Mouse (Mus musculus) small intestine, adult 2 months (tissue): Measurements from ENCODE around the gene AC161166.1. TPM values are rescaled to one million over a fixed set of nuclear protein-coding genes. Genes with fewer than 3 reads are reported as not detected.
"Not testable (repeated sequence)": the region's sequence is repeated elsewhere in the genome, so short reads cannot be mapped to it uniquely, and the experiment has no call there.

Experiments used
- H3K27ac ChIP-seq: fragments of 200-500 bp; 2 replicates; pipeline ENCODE4 v1.5.1; 2012; ENCODE audit warnings: low read depth, low read length, control low read depth, inconsistent platforms; ENCODE audit not compliant: insufficient read depth
- H3K27me3 ChIP-seq: fragments of 200-500 bp; 2 replicates; pipeline ENCODE4 v1.6.1; 2012; ENCODE audit warnings: mild to moderate bottlenecking, moderate library complexity, low read length, inconsistent platforms; ENCODE audit not compliant: control insufficient read depth, insufficient read depth
- H3K36me3 ChIP-seq: fragments of 200-500 bp; 2 replicates; pipeline ENCODE4 v1.6.1; 2012; ENCODE audit warnings: mild to moderate bottlenecking, low read length, control low read depth, inconsistent platforms; ENCODE audit not compliant: control insufficient read depth, insufficient read depth
- H3K4me1 ChIP-seq: fragments of 200-500 bp; 2 replicates; pipeline ENCODE4 v1.6.1; 2012; ENCODE audit warnings: low read length, inconsistent platforms, mixed read lengths; ENCODE audit not compliant: control insufficient read depth, insufficient read depth, insufficient read length
- H3K4me3 ChIP-seq: fragments of 200-500 bp; 2 replicates; pipeline ENCODE4 v1.5.1; 2012; ENCODE audit warnings: low read depth, mild to moderate bottlenecking, control low read depth, inconsistent platforms, low read length, moderate library complexity
- CTCF ChIP-seq: fragments of 200-500 bp; IDR thresholded peaks from 2 replicates; pipeline ENCODE4 v1.5.1; 2012; ENCODE audit warnings: low read depth, mild to moderate bottlenecking, control low read depth, inconsistent platforms, low read length, moderate library complexity, mixed read lengths; ENCODE audit not compliant: insufficient replicate concordance, insufficient read length; ENCODE audit errors: extremely low read depth
- POLR2A ChIP-seq: fragments of 200-500 bp; IDR thresholded peaks from 2 replicates; pipeline ENCODE4 v1.6.1; 2012; ENCODE audit warnings: low read depth, mild to moderate bottlenecking, control low read depth, inconsistent platforms, low read length, moderate library complexity
- WGBS: fragments of 180-500 bp; shearing (Covaris S2); methylation state at CpG from one replicate; pipeline ENCODE4 v1.1.7; 2018; 5-methylcytosine and 5-hydroxymethylcytosine counted together
- polyA plus RNA-seq: library from polyadenylated mRNA; depleted of rRNA; stranded (reverse); fragments of >200 nt; gene quantifications from 2 replicates; pipeline ENCODE4 v1.2.3, GENCODE M21; 2012

The AC161166.1 gene
- polyA plus RNA-seq, 1 experiment, result not detected

- H3K4me3 ChIP-seq, result no peak overlapping the region
- H3K27me3 ChIP-seq, result no peaks in the 10 kb centered on the region
- no peak for TF ChIP-seq POLR2A
- no peak for TF ChIP-seq CTCF
- H3K27ac ChIP-seq, result no peak overlapping the region
- no peaks in the 10 kb centered on the region for H3K36me3 ChIP-seq
- no peaks in the 10 kb centered on the region for H3K4me1 ChIP-seq
- 69% methylated on average over 5 of the region's 5 CpGs for WGBS
These were observed 4.8 kb upstream of the AC161166.1 start for GRCm38 (mm10) chr7:24517077-24517476.

DNA sequence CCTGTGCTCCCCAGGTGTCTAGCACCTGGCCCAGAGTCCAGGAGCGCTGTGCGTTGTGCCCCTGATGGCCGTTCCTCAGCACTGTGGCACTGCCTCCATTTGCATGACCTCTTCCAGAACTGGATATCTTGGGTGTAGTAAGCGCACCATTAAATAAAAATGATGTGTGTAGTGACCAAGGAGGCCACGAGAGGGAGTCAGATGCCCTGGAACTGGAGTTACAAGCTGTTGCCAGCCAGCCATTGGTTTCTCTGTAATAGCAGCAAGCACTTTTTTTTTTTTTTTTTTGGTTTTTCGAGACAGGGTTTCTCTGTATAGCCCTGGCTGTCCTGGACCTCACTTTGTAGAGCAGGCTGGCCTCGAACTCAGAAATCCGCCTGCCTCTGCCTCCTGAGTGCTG is 4.1 kb upstream of the AC161166.1 start:
- H3K4me1 ChIP-seq, H3K36me3 ChIP-seq, H3K4me3 ChIP-seq, H3K27me3 ChIP-seq, H3K27ac ChIP-seq: not testable (repeated sequence)
- WGBS, result 79% methylated on average over 8 of the region's 8 CpGs

DNA sequence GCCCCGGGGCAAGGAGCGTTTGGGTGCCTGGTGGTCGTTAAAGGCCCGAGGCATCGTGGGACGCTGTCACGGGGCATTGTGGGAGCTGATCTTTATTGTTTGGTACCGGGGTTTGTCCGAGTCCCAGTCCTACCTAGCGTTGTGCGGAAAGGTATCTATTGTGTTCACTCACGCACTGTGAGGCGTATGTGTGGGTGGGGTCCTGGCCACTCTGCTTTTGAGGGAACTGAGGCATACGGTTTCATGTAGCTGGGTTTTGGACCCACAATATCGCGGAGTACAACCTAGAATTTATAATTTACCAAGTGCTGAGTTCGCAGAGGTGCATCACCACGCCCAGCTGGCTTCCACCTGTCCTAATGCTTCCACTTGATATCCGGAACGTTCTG is 4.5 kb downstream of the AC161166.1 start:
- no peak for TF ChIP-seq CTCF
- Histone ChIP-seq H3K27me3 (0 out of 2 replicates have a peak, but pooled peaks cover 3% of the 10 kb centered on the region), H3K36me3 (no peaks in the 10 kb centered on the region), H3K4me1 (peaks cover 2% of the 10 kb centered on the region), H3K27ac (peak overlapping the region; percentile 46; the same call in 1 of the 2 replicates), H3K4me3 (peak overlapping the region; percentile 98)
- WGBS, result under 1% methylated on average over 20 of the region's 20 CpGs

DNA sequence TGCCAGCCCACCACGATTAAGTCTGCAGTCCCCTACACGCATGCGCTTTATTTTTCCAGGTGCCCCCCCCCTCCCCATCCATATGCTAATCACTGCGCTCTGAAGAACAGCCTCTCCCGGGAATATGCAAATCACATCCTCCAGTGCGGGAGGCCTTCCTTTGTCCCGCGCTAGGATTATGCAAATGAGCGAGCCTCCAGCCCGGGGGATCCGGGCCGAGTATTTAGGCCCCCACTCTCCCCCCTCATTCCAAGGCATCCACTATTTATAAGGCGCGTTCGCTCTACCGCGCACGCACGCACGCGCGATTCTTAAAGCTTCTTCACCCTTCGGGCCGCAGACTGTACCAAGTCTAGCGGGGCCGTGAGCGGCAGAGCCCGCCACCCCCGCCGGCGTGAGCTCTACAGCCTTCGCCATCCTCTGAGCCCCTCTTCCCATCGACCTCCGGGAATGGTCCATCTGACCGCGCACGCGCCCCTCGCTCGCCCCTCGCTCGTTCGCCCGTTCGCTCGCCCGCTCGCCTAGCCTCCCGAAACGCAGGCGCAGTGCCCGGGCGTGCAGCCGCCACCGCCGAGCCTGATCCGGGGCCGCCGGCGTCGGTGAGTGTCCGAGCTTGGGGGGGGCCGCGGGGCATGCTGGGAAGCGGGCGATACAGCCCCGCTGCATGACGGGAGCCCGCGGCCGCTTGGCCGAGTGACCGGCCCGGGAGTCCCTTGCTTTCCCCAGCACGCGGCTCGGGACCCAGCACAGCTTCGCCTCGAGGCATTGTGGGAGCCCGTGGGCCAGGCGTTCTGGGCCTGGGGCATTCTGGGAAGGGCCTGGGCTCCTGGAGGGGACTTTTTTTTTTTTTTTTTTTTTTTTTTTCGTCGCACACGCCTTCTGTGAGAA is 5.2 kb downstream of the AC161166.1 start, which contains the start of gene Zfp428:
Gene Zfp428 (plus strand): TSS at position 169 of the 888 bp plus-strand sequence.
- TF ChIP-seq CTCF (no peak), POLR2A (peak; percentile 42; the same call in 1 of the 2 replicates)
- WGBS, result 1% methylated on average over 84 of the region's 84 CpGs
- no peaks in the 10 kb centered on the region for H3K36me3 ChIP-seq
- peak within 1 kb of the TSS; percentile 98 for H3K4me3 ChIP-seq
- peak within 1 kb of the TSS; percentile 85 for H3K27ac ChIP-seq
- peaks cover 8% of the 10 kb centered on the region; the same call in 1 of the 2 replicates for H3K27me3 ChIP-seq
- peaks cover 2% of the 10 kb centered on the region for H3K4me1 ChIP-seq

DNA sequence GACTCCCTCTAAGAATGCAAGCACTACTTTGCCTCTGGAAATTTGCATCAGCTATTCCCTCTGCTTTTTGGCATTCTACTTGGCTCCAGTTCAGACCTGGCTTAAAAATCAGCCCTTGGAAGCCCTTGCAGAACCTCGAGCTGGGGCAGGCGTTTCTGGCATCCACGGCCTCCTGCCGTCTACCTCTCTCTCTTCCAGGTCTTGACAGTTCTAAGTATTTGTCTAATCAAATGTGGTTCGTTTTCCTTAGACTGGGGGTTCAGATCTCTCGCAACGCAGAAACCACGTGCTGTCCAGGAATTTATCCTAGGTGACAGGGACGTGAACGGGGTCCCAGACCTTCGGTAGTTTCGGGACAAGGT is 5.8 kb downstream of the AC161166.1 start:
- TF ChIP-seq POLR2A, result no peak
- peak overlapping the region; percentile 98 for H3K4me3 ChIP-seq
- H3K27me3 ChIP-seq, result peaks cover 13% of the 10 kb centered on the region; the same call in 1 of the 2 replicates
- no peaks in the 10 kb centered on the region for H3K36me3 ChIP-seq
- H3K27ac ChIP-seq, result no peak overlapping the region
- peaks cover 2% of the 10 kb centered on the region for H3K4me1 ChIP-seq
- 2% methylated on average over 12 of the region's 12 CpGs for WGBS

DNA sequence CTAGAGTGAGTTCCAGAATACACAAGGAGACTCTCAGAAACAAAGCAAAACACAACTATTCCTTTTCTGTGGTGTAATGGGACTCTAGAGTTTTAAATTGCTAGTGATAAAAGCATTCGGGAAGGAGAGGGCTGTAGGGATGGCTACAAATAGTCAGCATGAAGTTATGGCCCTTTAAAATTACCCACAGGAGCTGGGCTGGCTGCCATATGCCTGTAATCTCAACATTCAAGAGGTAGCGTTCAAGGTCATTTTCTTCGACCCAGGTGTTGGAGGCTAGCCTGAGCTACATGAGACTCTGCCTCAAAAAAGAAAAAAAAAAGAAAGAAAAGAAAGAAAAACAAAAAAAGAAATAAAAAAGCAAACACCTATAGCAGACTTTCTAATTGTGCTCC is 6.2 kb downstream of the AC161166.1 start:
- Histone ChIP-seq H3K27ac (no peak overlapping the region), H3K27me3 (peaks cover 14% of the 10 kb centered on the region; the same call in 1 of the 2 replicates), H3K4me3 (no peak overlapping the region), H3K4me1 (no peaks in the 10 kb centered on the region; the same call in none of the 2 replicates), H3K36me3 (no peaks in the 10 kb centered on the region)
- TF ChIP-seq CTCF, result no peak
- no peak for TF ChIP-seq POLR2A
- 15% methylated on average over 3 of the region's 3 CpGs for WGBS

- Histone ChIP-seq H3K36me3 (no peaks in the 10 kb centered on the region), H3K27ac (no peak overlapping the region), H3K4me1 (no peaks in the 10 kb centered on the region; the same call in none of the 2 replicates), H3K27me3 (peaks cover 14% of the 10 kb centered on the region), H3K4me3 (no peak overlapping the region)
- WGBS, result 69% methylated on average over 15 of the region's 15 CpGs
- TF ChIP-seq CTCF, result no peak
- TF ChIP-seq POLR2A, result no peak
These were observed 6.7 kb downstream of the AC161166.1 start for GRCm38 (mm10) chr7:24505447-24506064.
